Mouse (Mus musculus): ENCODE measurements around the gene Mfn2. TPM values are rescaled to one million over a fixed set of nuclear protein-coding genes. Genes with fewer than 3 reads are reported as not detected.

The Mfn2 gene
- polyA plus RNA-seq, 1 experiment = 142 TPM

- H3K4me3 ChIP-seq (ENCODE audit: control insufficient read depth, low read depth, low read length) = no peak overlapping the region
- peaks cover 2% of the 10 kb centered on the region; the same call in 1 of the 2 replicates for H3K4me1 ChIP-seq (ENCODE audit: control insufficient read depth, insufficient read depth, low read length)
- H3K36me3 ChIP-seq (ENCODE audit: control insufficient read depth, insufficient read depth, low read length) = no peaks in the 10 kb centered on the region
- H3K27me3 ChIP-seq (ENCODE audit: control insufficient read depth, insufficient read depth, low read length) = no peaks in the 10 kb centered on the region
- H3K27ac ChIP-seq (ENCODE audit: control insufficient read depth, insufficient read depth, low read depth, low read length) = no peak overlapping the region
- TF ChIP-seq POLR2A (IDR thresholded peaks at IDR 0.05; ENCODE audit: control insufficient read depth, low read depth, low read length) (no peak), CTCF (IDR thresholded peaks at IDR 0.05; ENCODE audit: control insufficient read depth, insufficient read depth, insufficient replicate concordance, low read depth, low read length) (no peak)
Observed at GRCm38 (mm10) chr4:147934134-147934533, 29.6 kb upstream of the Mfn2 start.

DNA sequence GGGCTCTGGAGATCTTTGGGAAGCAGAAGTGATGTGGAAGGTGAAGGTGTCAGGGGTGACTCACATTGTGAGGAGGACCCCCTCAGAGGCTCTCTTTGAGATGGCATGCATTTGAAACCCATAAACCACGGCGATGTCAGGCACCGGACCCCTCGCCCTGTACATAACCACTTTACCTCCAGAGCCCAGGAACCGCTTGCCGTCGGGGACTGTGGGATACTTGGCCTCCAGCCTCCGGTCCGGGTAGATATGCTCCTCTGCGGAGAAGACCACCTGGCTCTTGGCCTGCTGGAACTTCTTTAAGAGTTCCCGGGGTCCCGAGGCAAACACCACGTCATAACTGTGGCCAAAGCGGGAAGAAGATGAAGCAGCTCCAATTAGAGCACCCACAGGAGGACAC is 26.4 kb upstream of the Mfn2 start:
- TF ChIP-seq CTCF (IDR thresholded peaks at IDR 0.05; ENCODE audit: control insufficient read depth, insufficient read depth, insufficient replicate concordance, low read depth, low read length) = no peak
- H3K36me3 ChIP-seq (ENCODE audit: control insufficient read depth, insufficient read depth, low read length) = no peaks in the 10 kb centered on the region
- no peak overlapping the region for H3K4me3 ChIP-seq (ENCODE audit: control insufficient read depth, low read depth, low read length)
- H3K27ac ChIP-seq (ENCODE audit: control insufficient read depth, insufficient read depth, low read depth, low read length) = no peak overlapping the region
- peaks cover 6% of the 10 kb centered on the region for H3K4me1 ChIP-seq (ENCODE audit: control insufficient read depth, insufficient read depth, low read length)
- no peaks in the 10 kb centered on the region for H3K27me3 ChIP-seq (ENCODE audit: control insufficient read depth, insufficient read depth, low read length)

DNA sequence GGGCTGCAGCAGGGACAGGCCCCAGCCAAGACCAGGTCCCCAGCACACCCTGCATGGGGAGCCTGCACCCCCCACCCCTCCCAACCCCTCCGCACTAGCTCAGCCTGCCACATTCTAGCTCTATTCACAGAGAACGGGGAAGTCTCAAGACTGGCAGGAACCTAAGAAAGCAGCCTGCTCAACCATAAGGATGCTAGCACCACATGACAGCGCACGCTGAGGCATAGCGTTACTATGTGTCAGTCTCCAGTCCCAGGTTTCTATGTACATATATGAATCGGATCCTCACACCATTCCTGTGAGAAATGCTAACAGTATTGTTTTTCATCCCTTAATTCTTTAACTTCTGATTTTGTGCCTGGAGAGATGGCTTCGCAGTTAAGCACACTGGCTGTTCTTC is 24.0 kb upstream of the Mfn2 start:
- Histone ChIP-seq H3K4me1 (ENCODE audit: control insufficient read depth, insufficient read depth, low read length) (peaks cover 5% of the 10 kb centered on the region; the same call in 1 of the 2 replicates), H3K4me3 (ENCODE audit: control insufficient read depth, low read depth, low read length) (no peak overlapping the region), H3K36me3 (ENCODE audit: control insufficient read depth, insufficient read depth, low read length) (no peaks in the 10 kb centered on the region), H3K27me3 (ENCODE audit: control insufficient read depth, insufficient read depth, low read length) (no peaks in the 10 kb centered on the region), H3K27ac (ENCODE audit: control insufficient read depth, insufficient read depth, low read depth, low read length) (no peak overlapping the region)
- no peak for TF ChIP-seq CTCF (IDR thresholded peaks at IDR 0.05; ENCODE audit: control insufficient read depth, insufficient read depth, insufficient replicate concordance, low read depth, low read length)
- no peak for TF ChIP-seq POLR2A (IDR thresholded peaks at IDR 0.05; ENCODE audit: control insufficient read depth, low read depth, low read length)

- Histone ChIP-seq H3K36me3 (ENCODE audit: control insufficient read depth, insufficient read depth, low read length) (no peaks in the 10 kb centered on the region), H3K4me3 (ENCODE audit: control insufficient read depth, low read depth, low read length) (no peak overlapping the region), H3K27me3 (ENCODE audit: control insufficient read depth, insufficient read depth, low read length) (no peaks in the 10 kb centered on the region), H3K27ac (ENCODE audit: control insufficient read depth, insufficient read depth, low read depth, low read length) (no peak overlapping the region), H3K4me1 (ENCODE audit: control insufficient read depth, insufficient read depth, low read length) (peaks cover 5% of the 10 kb centered on the region; the same call in 1 of the 2 replicates)
- TF ChIP-seq CTCF (IDR thresholded peaks at IDR 0.05; ENCODE audit: control insufficient read depth, insufficient read depth, insufficient replicate concordance, low read depth, low read length) (no peak), POLR2A (IDR thresholded peaks at IDR 0.05; ENCODE audit: control insufficient read depth, low read depth, low read length) (no peak)
Observed at GRCm38 (mm10) chr4:147928136-147928535, 23.6 kb upstream of the Mfn2 start.

GRCm38 (mm10) chr4:147927705-147928104 is 23.2 kb upstream of the Mfn2 start:
- no peaks in the 10 kb centered on the region for H3K36me3 ChIP-seq (ENCODE audit: control insufficient read depth, insufficient read depth, low read length)
- no peak overlapping the region for H3K4me3 ChIP-seq (ENCODE audit: control insufficient read depth, low read depth, low read length)
- H3K27ac ChIP-seq (ENCODE audit: control insufficient read depth, insufficient read depth, low read depth, low read length) = no peak overlapping the region

DNA sequence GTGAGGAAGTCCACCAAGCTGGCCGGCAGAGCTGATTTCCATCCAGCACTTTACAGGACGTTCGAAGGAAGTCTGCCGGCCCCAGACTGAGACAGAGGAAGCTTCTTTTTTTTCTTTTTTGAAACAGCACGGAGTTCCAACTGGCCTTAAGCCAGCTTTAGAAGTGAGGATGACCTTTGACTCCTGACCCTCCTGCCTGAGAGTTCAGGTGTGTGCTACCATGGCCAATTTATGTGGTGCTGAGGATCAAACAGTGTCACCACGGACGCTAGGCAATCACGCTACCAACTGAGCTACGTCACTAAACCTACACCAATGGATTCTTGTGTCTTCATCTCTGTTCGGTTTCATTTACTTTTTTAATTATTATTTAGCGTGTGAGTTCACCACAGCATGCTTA is 17.8 kb upstream of the Mfn2 start:
- Histone ChIP-seq H3K27me3 (ENCODE audit: control insufficient read depth, insufficient read depth, low read length) (no peaks in the 10 kb centered on the region), H3K4me1 (ENCODE audit: control insufficient read depth, insufficient read depth, low read length) (no peaks in the 10 kb centered on the region), H3K27ac (ENCODE audit: control insufficient read depth, insufficient read depth, low read depth, low read length) (no peak overlapping the region), H3K36me3 (ENCODE audit: control insufficient read depth, insufficient read depth, low read length) (no peaks in the 10 kb centered on the region), H3K4me3 (ENCODE audit: control insufficient read depth, low read depth, low read length) (no peak overlapping the region)
- TF ChIP-seq CTCF (IDR thresholded peaks at IDR 0.05; ENCODE audit: control insufficient read depth, insufficient read depth, insufficient replicate concordance, low read depth, low read length) (no peak), POLR2A (IDR thresholded peaks at IDR 0.05; ENCODE audit: control insufficient read depth, low read depth, low read length) (no peak)

More at GRCm38 (mm10) chr4:147927705-147928104, 23.2 kb upstream of the Mfn2 start:
- Histone ChIP-seq H3K4me1 (ENCODE audit: control insufficient read depth, insufficient read depth, low read length) (peaks cover 5% of the 10 kb centered on the region; the same call in 1 of the 2 replicates), H3K27me3 (ENCODE audit: control insufficient read depth, insufficient read depth, low read length) (no peaks in the 10 kb centered on the region)
- TF ChIP-seq CTCF (IDR thresholded peaks at IDR 0.05; ENCODE audit: control insufficient read depth, insufficient read depth, insufficient replicate concordance, low read depth, low read length) = no peak
- no peak for TF ChIP-seq POLR2A (IDR thresholded peaks at IDR 0.05; ENCODE audit: control insufficient read depth, low read depth, low read length)

DNA sequence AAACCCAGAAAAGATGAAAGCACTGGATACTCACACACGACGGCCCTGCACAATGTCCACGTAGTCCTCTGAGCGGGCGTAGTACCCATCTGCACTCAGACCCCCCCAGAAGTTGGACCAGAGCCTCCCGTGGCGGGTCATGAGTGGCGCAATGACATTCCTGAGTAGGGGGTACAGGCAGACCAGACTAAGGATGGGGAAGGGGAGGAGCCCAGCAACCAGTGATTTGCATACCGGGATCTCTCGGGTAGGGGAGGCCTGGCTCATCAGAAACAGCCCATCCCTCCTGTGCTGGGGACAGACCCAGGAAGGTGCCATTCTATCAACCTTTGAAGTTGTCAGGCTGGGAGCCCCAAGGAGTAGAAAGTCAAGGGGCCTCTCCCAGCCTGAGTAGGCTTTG is 16.5 kb upstream of the Mfn2 start:
- Histone ChIP-seq H3K4me3 (ENCODE audit: control insufficient read depth, low read depth, low read length) (no peak overlapping the region), H3K4me1 (ENCODE audit: control insufficient read depth, insufficient read depth, low read length) (no peaks in the 10 kb centered on the region), H3K27me3 (ENCODE audit: control insufficient read depth, insufficient read depth, low read length) (no peaks in the 10 kb centered on the region), H3K27ac (ENCODE audit: control insufficient read depth, insufficient read depth, low read depth, low read length) (no peak overlapping the region), H3K36me3 (ENCODE audit: control insufficient read depth, insufficient read depth, low read length) (no peaks in the 10 kb centered on the region)
- TF ChIP-seq CTCF (IDR thresholded peaks at IDR 0.05; ENCODE audit: control insufficient read depth, insufficient read depth, insufficient replicate concordance, low read depth, low read length) (no peak), POLR2A (IDR thresholded peaks at IDR 0.05; ENCODE audit: control insufficient read depth, low read depth, low read length) (no peak)
